Mouse (Mus musculus) kidney, adult 2 months (tissue): ENCODE results near the gene Tmem44.

Experiments
- CTCF ChIP-seq: fragments of 200-500 bp; conservative IDR thresholded peaks from 2 replicates; pipeline ENCODE4 v1.5.1; 2011; ENCODE audit warnings: low read depth, mild to moderate bottlenecking, control low read depth, low read length, moderate library complexity, mixed read lengths; ENCODE audit not compliant: insufficient read depth, insufficient read length
- POLR2A ChIP-seq: fragments of 200-500 bp; IDR thresholded peaks from one replicate; pipeline ENCODE4 v1.6.1; 2011; ENCODE audit warnings: low read depth, low read length, control low read depth

DNA sequence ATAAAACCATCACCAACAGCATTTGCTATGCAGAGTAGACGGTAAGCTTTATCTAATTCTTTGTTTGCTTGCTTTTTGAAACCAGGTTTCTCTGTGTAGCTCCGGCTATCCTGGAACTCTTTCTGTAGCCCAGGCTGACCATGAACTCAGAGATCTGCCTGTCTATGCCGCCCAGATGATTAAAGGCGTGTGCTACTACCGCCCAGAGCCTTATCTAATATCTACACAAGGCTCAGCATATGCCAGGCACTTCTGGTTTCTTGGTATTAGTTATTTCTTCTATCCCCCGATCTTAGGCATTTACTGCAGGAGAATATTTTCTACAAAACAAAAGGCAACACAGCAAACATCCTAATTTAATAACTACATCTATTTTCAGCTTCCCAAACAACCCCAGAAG, 15.0 kb upstream of the Tmem44 start:
- TF ChIP-seq POLR2A, result no peak
- TF ChIP-seq CTCF, result no peak
